Mouse (Mus musculus) ES-Bruce4 (cell line): Measurements from ENCODE around the gene Acss2. TPM values are rescaled to one million over a fixed set of nuclear protein-coding genes. Genes with fewer than 3 reads are reported as not detected.

Experiments used
- H3K27ac ChIP-seq: 2 replicates; pipeline ENCODE4 v1.5.1; 2012; ENCODE audit warnings: low read length, inconsistent platforms; ENCODE audit not compliant: insufficient read depth
- H3K27me3 ChIP-seq: 2 replicates; pipeline ENCODE4 v1.6.1; 2012; ENCODE audit warnings: mild to moderate bottlenecking, low read length, inconsistent platforms; ENCODE audit not compliant: control insufficient read depth, poor library complexity, insufficient read depth, severe bottlenecking
- H3K36me3 ChIP-seq: 2 replicates; pipeline ENCODE4 v1.6.1; 2012; ENCODE audit warnings: inconsistent platforms, mild to moderate bottlenecking, low read length, moderate library complexity; ENCODE audit not compliant: control insufficient read depth, poor library complexity, insufficient read depth, severe bottlenecking
- H3K4me1 ChIP-seq: one replicate; pipeline ENCODE4 v1.8.1; 2011; ENCODE audit warnings: low read length; ENCODE audit not compliant: control insufficient read depth, insufficient read depth
- H3K4me3 ChIP-seq: 2 replicates; pipeline ENCODE4 v1.5.1; 2011; ENCODE audit warnings: low read depth, mild to moderate bottlenecking, low read length
- H3K9ac ChIP-seq: 2 replicates; pipeline ENCODE4 v1.6.1; 2012; ENCODE audit warnings: low read depth, mild to moderate bottlenecking, inconsistent platforms; ENCODE audit not compliant: poor library complexity, severe bottlenecking
- H3K9me3 ChIP-seq: replicated peaks from 2 replicates; pipeline ENCODE4 v1.6.1; 2012; ENCODE audit warnings: mild to moderate bottlenecking, low read length, inconsistent platforms; ENCODE audit not compliant: control insufficient read depth, poor library complexity, insufficient read depth, severe bottlenecking
- CTCF ChIP-seq: IDR thresholded peaks from one replicate; pipeline ENCODE4 v1.8.1; 2011; ENCODE audit warnings: low read depth, low read length
- EP300 ChIP-seq: IDR thresholded peaks from 2 replicates; pipeline ENCODE4 v1.6.1; 2011; ENCODE audit warnings: low read depth, low read length; ENCODE audit not compliant: insufficient read depth
- POLR2A ChIP-seq: IDR thresholded peaks from one replicate; pipeline ENCODE4 v1.8.1; 2011; ENCODE audit warnings: low read length; ENCODE audit not compliant: insufficient read depth
- polyA plus RNA-seq: library from polyadenylated mRNA; stranded (reverse); fragments of >200 nt; gene quantifications from 2 replicates; pipeline ENCODE4 v1.2.4, GENCODE M21; 2011; ENCODE audit warnings: low read depth; ENCODE audit not compliant: missing spikeins, insufficient read depth, insufficient read length

The Acss2 gene
- polyA plus RNA-seq, 1 experiment: 10.3 TPM

DNA sequence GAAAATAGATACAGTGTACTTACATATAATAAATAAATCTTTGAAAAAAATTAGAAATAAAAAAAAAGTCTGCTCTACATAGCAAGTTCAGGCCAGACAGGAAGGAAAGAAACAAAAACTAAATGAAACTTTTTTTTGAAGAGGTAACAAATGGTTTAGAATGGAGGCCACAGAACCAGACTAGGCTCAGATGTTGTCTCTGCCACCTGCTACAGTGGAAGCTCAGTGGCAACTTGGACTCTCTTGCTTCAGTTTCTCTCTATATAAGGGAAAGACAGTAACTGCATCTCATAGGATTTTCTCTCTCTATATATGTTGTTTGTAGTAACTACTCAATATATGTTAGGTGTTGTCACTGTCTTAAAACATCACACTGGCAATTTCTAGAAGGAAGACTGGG lies 34.6 kb downstream of the Acss2 start:
- TF ChIP-seq EP300 (no peak), CTCF (no peak), POLR2A (no peak)
- H3K9ac ChIP-seq: no peak overlapping the region
- no peaks in the 10 kb centered on the region for H3K9me3 ChIP-seq
- no peaks in the 10 kb centered on the region for H3K36me3 ChIP-seq
- no peak overlapping the region for H3K27ac ChIP-seq
- no peak overlapping the region for H3K4me3 ChIP-seq
- H3K27me3 ChIP-seq: no peaks in the 10 kb centered on the region
- H3K4me1 ChIP-seq: no peaks in the 10 kb centered on the region

GRCm38 (mm10) chr2:155552949-155553354 lies 35.2 kb downstream of the Acss2 start:
- Histone ChIP-seq H3K9ac (no peak overlapping the region), H3K9me3 (no peaks in the 10 kb centered on the region), H3K4me3 (no peak overlapping the region), H3K27ac (no peak overlapping the region), H3K36me3 (no peaks in the 10 kb centered on the region), H3K4me1 (no peaks in the 10 kb centered on the region), H3K27me3 (no peaks in the 10 kb centered on the region)
- no peak for TF ChIP-seq CTCF
- TF ChIP-seq EP300: no peak
- no peak for TF ChIP-seq POLR2A

- Histone ChIP-seq H3K9ac (no peak overlapping the region), H3K4me3 (no peak overlapping the region), H3K36me3 (no peaks in the 10 kb centered on the region), H3K4me1 (no peaks in the 10 kb centered on the region), H3K9me3 (no peaks in the 10 kb centered on the region), H3K27ac (no peak overlapping the region), H3K27me3 (no peaks in the 10 kb centered on the region)
- TF ChIP-seq EP300 (no peak), POLR2A (no peak), CTCF (no peak)
Measured at GRCm38 (mm10) chr2:155554426-155554985, 36.8 kb downstream of the Acss2 start.

- Histone ChIP-seq H3K4me3 (no peak overlapping the region), H3K4me1 (no peaks in the 10 kb centered on the region), H3K27ac (no peak overlapping the region), H3K9ac (no peak overlapping the region), H3K9me3 (no peaks in the 10 kb centered on the region), H3K36me3 (no peaks in the 10 kb centered on the region), H3K27me3 (no peaks in the 10 kb centered on the region; the same call in 1 of the 2 replicates)
- TF ChIP-seq POLR2A (no peak), EP300 (no peak), CTCF (no peak)
Measured at GRCm38 (mm10) chr2:155562209-155562608, 44.5 kb downstream of the Acss2 start.

- no peaks in the 10 kb centered on the region; the same call in 1 of the 2 replicates for H3K27me3 ChIP-seq
- H3K4me3 ChIP-seq: no peak overlapping the region
- H3K9me3 ChIP-seq: no peaks in the 10 kb centered on the region
- TF ChIP-seq POLR2A: no peak
- no peak for TF ChIP-seq EP300
- no peak for TF ChIP-seq CTCF
- no peaks in the 10 kb centered on the region for H3K4me1 ChIP-seq
- H3K27ac ChIP-seq: no peak overlapping the region
- no peak overlapping the region for H3K9ac ChIP-seq
- no peaks in the 10 kb centered on the region for H3K36me3 ChIP-seq
Measured at GRCm38 (mm10) chr2:155562934-155563333, 45.2 kb downstream of the Acss2 start.

GRCm38 (mm10) chr2:155567751-155568150 lies 50.0 kb downstream of the Acss2 start:
- Histone ChIP-seq H3K9ac (no peak overlapping the region), H3K4me1 (no peaks in the 10 kb centered on the region), H3K27ac (no peak overlapping the region), H3K36me3 (no peaks in the 10 kb centered on the region), H3K4me3 (no peak overlapping the region), H3K27me3 (no peaks in the 10 kb centered on the region), H3K9me3 (no peaks in the 10 kb centered on the region)
- TF ChIP-seq CTCF (no peak), EP300 (no peak), POLR2A (no peak)
